Mouse (Mus musculus): ENCODE data around the gene Amy2a1.
"Not testable (repeated sequence)": the region's sequence is repeated elsewhere in the genome, so short reads cannot be mapped to it uniquely, and the experiment has no call there.

Gene Amy2a1

GRCm38 (mm10) chr3:113532328-113532727 lies at the start of gene Amy2a1:
Gene Amy2a1 (minus strand): TSS chr3:113532428.
- not testable (repeated sequence) for DNase-seq (ENCODE audit: low read depth, low spot score)

GRCm38 (mm10) chr3:113574578-113574977 lies 42.4 kb upstream of the Amy2a1 start:
- no peak for DNase-seq (ENCODE audit: low read depth, low spot score)

- DNase-seq (ENCODE audit: low read depth, low spot score) = no peak
Observed at GRCm38 (mm10) chr3:113574138-113574537, 41.9 kb upstream of the Amy2a1 start.

GRCm38 (mm10) chr3:113572158-113572557 lies 39.9 kb upstream of the Amy2a1 start:
- DNase-seq (ENCODE audit: low read depth, low spot score) = no peak

- DNase-seq (ENCODE audit: low read depth, low spot score) = no peak
Observed at GRCm38 (mm10) chr3:113539692-113540091, 7.5 kb upstream of the Amy2a1 start.

Data from R1 (cell line).